Mouse (Mus musculus) heart, embryonic 14.5 days (tissue): ENCODE results near the gene Ust. TPM values are rescaled to one million over a fixed set of nuclear protein-coding genes. Genes with fewer than 3 reads are reported as not detected.

ENCODE experiments used
- ATAC-seq: fragments of 200-750 bp; cut with Nextera tagmentation; 2 replicates; pipeline ENCODE4 v1.8.0; 2017; ENCODE audit warnings: low read depth, moderate TSS enrichment; ENCODE audit not compliant: insufficient number of reproducible peaks, insufficient read depth, low FRiP score
- H3K27ac ChIP-seq, 2 experiments: fragments of 200-500 bp in 1 of 2; fragments of 300-500 bp in 1 of 2; sonication (generic) in 1 of 2; replicated peaks in 1 of 2; 2 replicates each; pipeline ENCODE4 v1.5.1; 2012 to 2014; ENCODE audit warnings: low read depth in 2 of 2, low read length in 2 of 2, control low read depth in 1 of 2, mild to moderate bottlenecking in 1 of 2, mixed read lengths in 1 of 2; ENCODE audit not compliant: control insufficient read depth in 1 of 2, insufficient read depth in 1 of 2
- H3K27me3 ChIP-seq: fragments of 300-500 bp; sonication (generic); 2 replicates; pipeline ENCODE4 v1.6.1; 2014; ENCODE audit warnings: mild to moderate bottlenecking, low read length, control low read depth; ENCODE audit not compliant: control insufficient read depth, insufficient read depth
- H3K36me3 ChIP-seq: fragments of 300-500 bp; sonication (generic); 2 replicates; pipeline ENCODE4 v1.6.1; 2014; ENCODE audit warnings: mild to moderate bottlenecking, control low read depth, low read length, mixed read lengths; ENCODE audit not compliant: control insufficient read depth, insufficient read depth
- H3K4me1 ChIP-seq, 2 experiments: fragments of 200-500 bp in 1 of 2; fragments of 300-500 bp in 1 of 2; sonication (generic) in 1 of 2; 2 replicates each; pipeline ENCODE4 v1.6.1; 2012 to 2014; ENCODE audit warnings: low read length in 2 of 2, control low read depth in 1 of 2, mixed read lengths in 1 of 2; ENCODE audit not compliant: control insufficient read depth in 2 of 2, insufficient read depth in 2 of 2
- H3K4me2 ChIP-seq: fragments of 300-500 bp; sonication (generic); 2 replicates; pipeline ENCODE4 v1.6.1; 2014; ENCODE audit warnings: mild to moderate bottlenecking, low read length
- H3K4me3 ChIP-seq, 2 experiments: fragments of 200-500 bp in 1 of 2; fragments of 300-500 bp in 1 of 2; sonication (generic) in 1 of 2; 2 replicates each; pipeline ENCODE4 v1.5.1; 2012 to 2014; ENCODE audit warnings: low read length in 2 of 2, mild to moderate bottlenecking in 2 of 2, control low read depth in 1 of 2, low read depth in 1 of 2, moderate library complexity in 1 of 2; ENCODE audit not compliant: control insufficient read depth in 1 of 2, insufficient read depth in 1 of 2
- H3K9ac ChIP-seq: fragments of 300-500 bp; sonication (generic); 2 replicates; pipeline ENCODE4 v1.6.1; 2014; ENCODE audit warnings: mild to moderate bottlenecking, low read length
- H3K9me3 ChIP-seq: fragments of 300-500 bp; sonication (generic); 2 replicates; pipeline ENCODE4 v1.6.1; 2016; ENCODE audit warnings: low read length, control low read depth; ENCODE audit not compliant: control insufficient read depth
- WGBS: fragments of 180-500 bp; shearing (Covaris S2); extraction: QIAGEN DNeasy Blood & Tissue Kit; methylation state at CpG from one replicate; pipeline ENCODE4 v1.1.7; 2014; 5-methylcytosine and 5-hydroxymethylcytosine counted together
- polyA plus RNA-seq: library from polyadenylated mRNA; unstranded; fragments of >200 nt; fragmentation: Nextera tagmentation; extraction: Ambion mirVana; gene quantifications from 2 replicates; pipeline ENCODE4 v1.2.1, GENCODE M21; 2014

Gene Ust
- polyA plus RNA-seq, 1 experiment from 2014 or later, result 2.3 TPM

- no peak overlapping the region for H3K4me2 ChIP-seq
- WGBS, result 80% methylated on average over 5 of the region's 5 CpGs
- ATAC-seq, result no peak
These were observed 329.2 kb downstream of the Ust start for GRCm38 (mm10) chr10:8189331-8189981.

DNA sequence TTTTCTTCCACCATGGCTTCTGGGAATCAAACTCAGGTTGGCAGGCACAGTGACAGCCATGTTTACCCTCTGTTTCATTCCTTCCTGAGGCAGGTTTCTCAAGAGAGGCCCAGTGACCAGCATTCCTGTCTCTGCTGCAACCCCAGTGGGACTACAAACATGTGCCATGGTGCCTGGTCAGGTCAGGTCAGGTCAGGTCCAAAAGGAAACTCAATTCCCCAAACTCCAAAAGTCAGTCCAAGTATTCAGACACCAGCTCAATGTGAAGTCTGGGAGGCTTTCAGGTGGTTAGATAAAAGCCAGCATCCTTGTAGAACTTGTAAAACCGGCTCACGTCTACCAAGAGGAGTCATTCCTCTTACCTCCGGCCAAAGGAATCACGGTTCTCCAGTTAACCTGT lies 333.0 kb downstream of the Ust start:
- ATAC-seq, result no peak
- Histone ChIP-seq H3K4me2 (no peak overlapping the region), H3K4me1 (peaks cover 0 to 2% of the 10 kb centered on the region in 2 experiments; a peak in 1 of 4 replicates), H3K9ac (no peak overlapping the region), H3K27ac (no peak overlapping the region), H3K9me3 (no peaks in the 10 kb centered on the region), H3K27me3 (no peaks in the 10 kb centered on the region), H3K36me3 (no peaks in the 10 kb centered on the region), H3K4me3 (no peak overlapping the region)
- 87% methylated on average over 4 of the region's 4 CpGs for WGBS

More at GRCm38 (mm10) chr10:8189331-8189981, 329.2 kb downstream of the Ust start:
- Histone ChIP-seq H3K27me3 (no peaks in the 10 kb centered on the region), H3K4me1 (no peaks in the 10 kb centered on the region), H3K9ac (no peak overlapping the region), H3K27ac (no peak overlapping the region), H3K36me3 (no peaks in the 10 kb centered on the region), H3K9me3 (no peaks in the 10 kb centered on the region), H3K4me3 (no peak overlapping the region)

DNA sequence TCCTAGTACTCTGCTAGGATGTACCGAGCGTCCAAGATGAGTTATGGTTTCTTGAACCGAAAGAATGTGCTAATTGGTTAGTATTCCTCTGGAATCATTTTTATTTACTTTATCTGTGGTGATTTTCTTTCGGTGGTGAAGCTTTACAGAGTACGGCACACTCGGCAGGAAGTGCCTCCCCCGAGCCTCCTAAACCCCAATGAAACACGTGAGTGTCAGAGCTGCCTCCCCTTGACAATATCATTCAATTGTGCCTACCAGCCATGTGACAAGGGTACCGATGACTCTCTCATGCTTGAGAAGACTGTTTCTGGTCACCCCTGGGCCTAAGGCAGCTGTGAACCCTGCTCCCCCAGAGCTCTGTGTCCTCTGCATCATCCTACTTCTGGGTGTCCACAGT lies 333.9 kb downstream of the Ust start:
- peaks cover 0 to 2% of the 10 kb centered on the region in 2 experiments; a peak in 1 of 4 replicates for H3K4me1 ChIP-seq
- no peak overlapping the region for H3K4me2 ChIP-seq
- H3K9ac ChIP-seq, result no peak overlapping the region
- WGBS, result 67% methylated on average over 9 of the region's 9 CpGs
- no peaks in the 10 kb centered on the region for H3K36me3 ChIP-seq
- H3K4me3 ChIP-seq, result no peak overlapping the region
- H3K27ac ChIP-seq, result no peak overlapping the region
- ATAC-seq, result no peak
- H3K9me3 ChIP-seq, result no peaks in the 10 kb centered on the region
- no peaks in the 10 kb centered on the region for H3K27me3 ChIP-seq

DNA sequence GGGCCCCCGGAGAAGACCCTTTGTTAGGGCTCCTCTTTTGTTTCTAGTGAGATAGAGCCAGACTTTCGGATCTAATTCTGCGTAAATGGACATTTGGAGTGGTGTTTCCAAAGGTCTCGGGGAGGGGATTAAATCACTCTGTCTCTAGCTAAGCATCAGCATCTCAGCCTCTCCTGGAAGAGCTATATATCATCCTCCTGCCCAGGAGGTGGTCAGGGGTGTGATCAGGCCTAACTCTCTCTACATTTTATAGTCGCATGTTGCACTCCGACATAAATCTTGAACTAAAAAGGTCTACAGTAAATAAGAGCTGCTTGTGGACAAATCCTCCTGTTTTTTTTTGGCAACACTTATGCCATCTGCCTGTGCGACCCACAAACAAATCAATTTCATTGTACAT lies 335.5 kb downstream of the Ust start:
- H3K4me1 ChIP-seq, result peaks cover 0 to 2% of the 10 kb centered on the region in 2 experiments; a peak in 1 of 4 replicates
- no peak overlapping the region for H3K4me2 ChIP-seq
- WGBS, result 86% methylated on average over 7 of the region's 7 CpGs
- H3K36me3 ChIP-seq, result no peaks in the 10 kb centered on the region
- H3K27ac ChIP-seq, result no peak overlapping the region
- H3K9ac ChIP-seq, result no peak overlapping the region
- ATAC-seq, result no peak
- H3K4me3 ChIP-seq, result no peak overlapping the region
- H3K9me3 ChIP-seq, result no peaks in the 10 kb centered on the region
- H3K27me3 ChIP-seq, result no peaks in the 10 kb centered on the region

DNA sequence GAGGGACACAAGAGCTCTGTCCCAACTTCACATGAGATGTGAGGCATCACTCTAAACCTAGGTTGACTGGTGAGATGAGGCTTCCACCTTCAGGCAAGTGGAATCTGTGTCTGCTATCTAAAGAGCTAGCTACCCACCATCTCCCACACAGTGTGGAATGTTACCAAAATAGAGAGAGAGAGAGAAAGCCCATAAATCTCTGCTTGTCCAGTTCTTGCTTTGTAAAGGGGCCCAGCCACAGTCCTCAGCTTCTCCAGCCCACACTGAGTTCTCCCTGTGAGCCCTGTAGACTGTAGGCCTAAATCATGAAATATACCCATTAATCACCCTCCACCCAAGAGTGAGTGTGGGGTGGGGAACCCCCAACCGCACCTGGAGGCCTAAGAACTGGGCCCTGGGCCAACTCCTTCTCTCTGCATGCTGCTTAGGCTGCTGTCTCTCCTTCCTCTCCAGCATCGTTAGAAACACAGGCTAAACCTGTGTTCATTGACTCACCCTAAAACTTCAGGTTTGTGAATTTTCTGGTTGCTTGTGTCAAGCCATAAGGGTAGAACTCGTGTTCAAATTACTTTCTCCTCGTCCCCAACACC lies 336.9 kb downstream of the Ust start:
- Histone ChIP-seq H3K9ac (no peak overlapping the region), H3K9me3 (no peaks in the 10 kb centered on the region), H3K4me3 (no peak overlapping the region), H3K27me3 (no peaks in the 10 kb centered on the region), H3K4me2 (no peak overlapping the region), H3K27ac (no peak overlapping the region), H3K4me1 (peaks cover 0 to 2% of the 10 kb centered on the region in 2 experiments; a peak in 1 of 4 replicates), H3K36me3 (no peaks in the 10 kb centered on the region)
- ATAC-seq, result no peak
- WGBS, result 68% methylated on average over 4 of the region's 4 CpGs

DNA sequence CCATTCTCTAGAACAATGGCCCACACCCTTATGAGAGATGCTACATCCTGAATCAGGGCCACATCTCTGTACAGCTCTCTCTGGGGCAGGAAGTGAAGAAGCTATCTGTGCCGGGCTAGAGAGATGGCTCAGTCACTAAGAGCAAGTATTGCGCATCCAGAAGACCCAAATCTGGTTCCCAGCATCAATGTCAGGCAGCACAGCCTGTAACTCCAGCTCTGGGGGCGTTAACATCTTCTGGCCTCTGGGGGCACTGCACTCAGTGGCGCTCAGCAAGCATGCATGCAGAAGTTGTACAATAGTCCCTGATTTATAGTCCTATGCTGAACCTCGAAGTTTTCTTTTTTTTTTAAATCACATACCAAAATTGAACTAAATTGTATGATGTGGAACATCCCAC lies 341.0 kb downstream of the Ust start:
- Histone ChIP-seq H3K4me2 (no peak overlapping the region), H3K27me3 (no peaks in the 10 kb centered on the region), H3K27ac (no peak overlapping the region), H3K4me1 (peaks cover 0 to 4% of the 10 kb centered on the region in 2 experiments; a peak in 1 of 4 replicates), H3K36me3 (no peaks in the 10 kb centered on the region), H3K9me3 (no peaks in the 10 kb centered on the region), H3K4me3 (no peak overlapping the region), H3K9ac (no peak overlapping the region)
- no peak for ATAC-seq
- WGBS, result 75% methylated on average over 5 of the region's 5 CpGs

GRCm38 (mm10) chr10:8176351-8177053 lies 342.1 kb downstream of the Ust start:
- no peaks in the 10 kb centered on the region for H3K27me3 ChIP-seq
- no peak overlapping the region for H3K4me3 ChIP-seq
- no peak overlapping the region for H3K9ac ChIP-seq
- no peaks in the 10 kb centered on the region for H3K36me3 ChIP-seq
- no peak for ATAC-seq
- H3K27ac ChIP-seq, result peak overlapping the region in 1 of 2 experiments; percentile 10; a peak in 1 of 4 replicates
- H3K4me2 ChIP-seq, result no peak overlapping the region
- no peaks in the 10 kb centered on the region for H3K9me3 ChIP-seq
- H3K4me1 ChIP-seq, result 0 out of 4 replicates have a peak, but pooled peaks cover 0 to 2% of the 10 kb centered on the region in 2 experiments
- 71% methylated on average over 13 of the region's 13 CpGs for WGBS
